Mouse (Mus musculus) inflammation-experienced regulatory T-cells (primary cell): ENCODE results near the gene Tnp2. TPM values are rescaled to one million over a fixed set of nuclear protein-coding genes. Genes with fewer than 3 reads are reported as not detected.

Experiments
- polyA plus RNA-seq, 2 experiments: library from polyadenylated mRNA; unstranded; fragments of 100-300 nt; shearing (Covaris generic); gene quantifications; one replicate each; pipeline ENCODE4 v1.2.1; 2017

The Tnp2 gene
- polyA plus RNA-seq: 1 to 10 TPM; 1.6 to 5.0 TPM

GRCm38 (mm10) chr16:10788271-10788670 is at the start of gene Tnp2:
Tnp2 (minus strand) TSS chr16:10788660.

GRCm38 (mm10) chr16:10834911-10835587 is 46.6 kb upstream of the Tnp2 start, which contains the start of gene Rmi2:
Rmi2 (plus strand) TSS chr16:10835059.

GRCm38 (mm10) chr16:10812865-10813371 is 24.5 kb upstream of the Tnp2 start, which contains the start of gene Gm11172:
Gm11172 (plus strand) TSS chr16:10812915.

GRCm38 (mm10) chr16:10805789-10806527 is 17.5 kb upstream of the Tnp2 start, which contains the start of gene Prm1:
Prm1 (minus strand) TSS chr16:10805839.

GRCm38 (mm10) chr16:10796034-10796433 is 7.6 kb upstream of the Tnp2 start, which contains the start of gene Prm2:
Prm2 (minus strand) TSS chr16:10796134.

GRCm38 (mm10) chr16:10790702-10791101 is 2.2 kb upstream of the Tnp2 start, which contains the start of gene Prm3:
Prm3 (minus strand) TSS chr16:10790914.

GRCm38 (mm10) chr16:10785371-10786231 is 2.9 kb downstream of the Tnp2 start, which contains the start of gene Socs1:
Socs1 (minus strand) TSS chr16:10785536.

Other genes with a start within 250 kb of the Tnp2 start
- 10 to 100 TPM; 34.4 to 37.8 TPM for gene Dexi, start 245.6 kb downstream of the Tnp2 start, polyA plus RNA-seq
- 10 to 100 TPM; 25.1 to 29.0 TPM for gene Clec16a, start 243.3 kb downstream of the Tnp2 start, polyA plus RNA-seq
- gene Socs1, start 3.1 kb downstream of the Tnp2 start, polyA plus RNA-seq: 100 to 1,000 TPM in 1 of 2 experiments, 10 to 100 TPM in 1; 86.6 to 138 TPM
- not detected for gene Prm3, start 2.3 kb upstream of the Tnp2 start, polyA plus RNA-seq
- under 1 TPM in 1 of 2 experiments, not detected in 1; 0.43 TPM for gene Prm2, start 7.5 kb upstream of the Tnp2 start, polyA plus RNA-seq
- gene Prm1, start 17.2 kb upstream of the Tnp2 start, polyA plus RNA-seq: 1 to 10 TPM; 1.1 to 2.1 TPM
- gene Gm11172, start 24.3 kb upstream of the Tnp2 start, polyA plus RNA-seq: not detected
- 1 to 10 TPM; 2.9 to 5.3 TPM for gene Rmi2, start 46.4 kb upstream of the Tnp2 start, polyA plus RNA-seq